Mouse (Mus musculus): ENCODE measurements around the gene Sgsm1.
"Not testable (repeated sequence)": the region's sequence is repeated elsewhere in the genome, so short reads cannot be mapped to it uniquely, and the experiment has no call there.

The Sgsm1 gene

DNA sequence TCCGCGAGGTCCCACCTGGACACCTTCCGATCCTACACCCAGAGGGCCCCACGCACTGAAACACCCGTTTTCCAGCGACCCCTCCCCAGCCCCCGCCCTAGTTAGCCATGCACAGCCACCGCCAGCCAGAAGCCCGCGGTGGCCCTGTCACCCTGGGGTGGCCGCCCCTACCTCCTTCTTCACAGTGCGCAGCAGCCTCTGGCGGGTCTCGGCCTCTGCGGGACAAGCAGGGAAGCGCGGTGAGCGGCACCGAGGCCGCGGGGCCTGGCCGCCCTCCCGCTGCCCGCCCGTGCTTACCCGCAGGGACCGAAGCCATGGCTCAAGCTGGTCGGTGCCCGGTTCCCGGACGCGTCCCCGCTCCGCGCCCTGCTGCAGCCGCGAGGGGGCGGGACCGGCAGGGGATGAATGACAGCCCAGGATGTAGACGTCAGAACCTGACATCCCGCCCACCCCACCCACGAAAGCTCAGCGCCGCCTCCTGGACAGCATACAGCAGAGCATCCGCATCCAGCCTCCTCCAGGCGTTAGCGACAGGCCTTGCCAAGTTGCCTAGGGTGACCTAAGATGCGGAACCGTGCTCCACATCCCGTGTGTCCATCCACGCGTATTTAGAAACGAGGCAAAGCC lies at the start of gene Sgsm1:
Gene Sgsm1 (minus strand): TSS at position 410 of the 627 bp plus-strand sequence.
- DNase-seq (ENCODE audit: low read depth, low spot score) = peak; percentile 78

DNA sequence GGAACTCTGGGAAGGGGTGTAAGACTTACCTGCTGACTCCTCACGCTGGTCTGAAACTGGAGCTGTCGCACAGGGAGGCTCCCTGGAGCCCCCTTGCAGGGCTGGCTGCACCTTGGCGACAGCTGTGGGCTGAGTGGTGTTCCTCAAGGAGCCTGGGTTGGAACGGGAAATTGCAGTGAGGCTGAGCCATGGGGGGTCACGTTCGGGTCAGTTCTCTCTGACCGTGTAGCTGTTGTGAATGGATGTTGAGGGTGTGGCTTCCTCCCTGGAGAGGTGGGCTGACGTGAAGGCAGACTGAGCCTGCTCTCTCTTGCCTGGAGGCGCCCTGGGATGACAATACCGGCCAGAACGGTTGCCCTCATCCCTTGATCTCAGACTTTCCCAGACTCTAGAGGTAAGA lies 48.2 kb upstream of the Sgsm1 start:
- no peak for DNase-seq (ENCODE audit: low read depth, low spot score)

DNA sequence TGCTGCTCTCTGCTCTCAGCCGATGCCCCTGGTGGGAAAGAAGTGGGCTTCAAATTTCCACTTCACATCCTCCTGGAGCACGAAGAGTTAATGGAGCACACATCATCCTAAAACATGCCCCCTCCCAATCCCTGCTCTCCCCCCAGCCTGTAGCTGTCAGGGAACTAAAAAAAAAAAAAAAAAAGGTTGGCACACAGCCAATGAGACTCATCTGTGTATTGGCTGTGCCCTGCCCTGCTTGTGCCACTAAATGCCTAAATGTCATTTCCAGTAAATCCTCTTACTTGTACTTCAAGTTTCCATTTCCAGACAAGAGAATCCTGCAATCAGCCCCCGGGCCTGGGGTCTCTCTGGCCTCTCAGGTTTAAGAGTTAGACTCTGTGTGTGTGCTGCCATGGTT lies 47.1 kb upstream of the Sgsm1 start:
- DNase-seq (ENCODE audit: low read depth, low spot score) = no peak

DNA sequence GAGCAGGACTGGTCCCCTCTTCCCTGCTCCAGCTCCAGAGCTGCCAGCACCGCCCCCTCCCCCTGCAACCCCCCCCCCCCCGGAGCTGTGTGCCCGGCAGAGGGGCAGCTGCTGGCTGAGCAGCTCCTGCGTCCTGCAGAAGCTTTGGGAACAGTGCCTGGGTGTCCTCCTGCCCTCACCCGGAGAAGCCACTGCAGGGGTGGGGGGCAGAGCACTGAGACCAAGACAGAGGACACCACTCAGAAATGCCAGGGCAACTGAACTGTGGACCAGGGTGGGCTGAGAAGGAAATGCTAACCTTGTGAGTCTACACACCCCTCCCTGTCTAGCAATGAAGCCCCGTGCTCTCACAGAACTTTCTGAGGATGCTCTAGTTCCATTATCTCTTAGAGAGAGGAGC lies 46.6 kb upstream of the Sgsm1 start, which contains the start of gene Aym1:
Gene Aym1 (plus strand): TSS at position 109 of the 400 bp plus-strand sequence.
- no peak for DNase-seq (ENCODE audit: low read depth, low spot score)

DNA sequence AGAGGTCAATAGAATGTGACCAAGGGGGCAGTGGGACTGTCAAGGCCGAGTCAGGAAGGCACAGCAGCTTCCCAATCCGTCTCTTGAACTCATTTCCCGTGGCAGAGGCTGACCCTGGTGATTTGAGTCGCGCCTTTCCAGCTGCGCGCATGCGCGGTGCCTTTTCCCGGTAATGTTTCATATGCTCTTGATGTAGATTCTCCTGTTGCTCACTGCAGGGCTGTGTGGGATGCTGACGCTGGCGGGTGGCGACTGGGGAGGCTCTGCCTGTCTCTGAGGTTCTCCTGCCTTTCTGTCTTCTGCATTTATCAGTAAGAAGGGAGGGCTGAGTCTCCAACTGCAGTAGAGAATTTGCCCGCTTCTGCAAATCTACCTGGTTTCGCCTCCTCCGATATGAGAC lies 43.7 kb upstream of the Sgsm1 start:
- DNase-seq (ENCODE audit: low read depth, low spot score) = no peak

DNA sequence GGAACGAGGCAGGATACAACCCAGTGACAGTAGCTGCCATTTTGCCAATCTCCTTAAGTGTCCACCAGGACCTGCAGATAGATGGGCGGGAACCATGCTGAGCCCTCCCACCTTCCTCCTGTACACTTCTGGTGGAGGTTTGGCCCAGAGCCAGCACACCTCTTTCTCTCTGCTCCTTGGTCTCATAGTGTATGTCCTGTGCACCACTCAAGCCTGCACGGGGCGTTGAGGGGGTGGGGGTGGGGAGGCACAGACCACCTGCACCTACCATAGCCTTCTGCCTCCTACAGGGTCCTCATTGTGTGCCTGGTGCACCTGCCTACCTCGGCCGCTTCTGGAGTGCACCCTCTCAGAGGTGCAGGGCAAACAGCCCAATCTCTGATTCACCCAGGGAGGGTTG lies 42.0 kb upstream of the Sgsm1 start:
- no peak for DNase-seq (ENCODE audit: low read depth, low spot score)

DNA sequence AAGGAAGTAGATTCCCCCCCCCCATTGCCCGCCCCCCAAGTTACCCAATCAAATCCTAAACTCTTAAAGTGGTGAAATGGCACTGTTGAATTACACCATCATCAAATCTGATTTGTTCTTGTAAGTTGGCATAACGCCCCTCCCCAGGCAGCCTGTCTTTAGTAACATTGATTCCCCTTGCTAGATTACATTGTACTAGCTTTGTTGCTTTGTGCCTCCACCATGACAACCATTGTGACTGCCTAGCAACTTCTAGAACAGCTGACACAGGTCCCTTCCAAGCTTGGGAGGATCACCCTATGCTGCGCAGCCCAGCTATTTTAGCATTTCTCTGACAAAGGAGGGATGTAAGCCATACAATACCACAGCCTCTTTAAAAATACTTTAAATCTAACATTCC lies 41.2 kb upstream of the Sgsm1 start:
- peak; percentile 42 for DNase-seq (ENCODE audit: low read depth, low spot score)

DNA sequence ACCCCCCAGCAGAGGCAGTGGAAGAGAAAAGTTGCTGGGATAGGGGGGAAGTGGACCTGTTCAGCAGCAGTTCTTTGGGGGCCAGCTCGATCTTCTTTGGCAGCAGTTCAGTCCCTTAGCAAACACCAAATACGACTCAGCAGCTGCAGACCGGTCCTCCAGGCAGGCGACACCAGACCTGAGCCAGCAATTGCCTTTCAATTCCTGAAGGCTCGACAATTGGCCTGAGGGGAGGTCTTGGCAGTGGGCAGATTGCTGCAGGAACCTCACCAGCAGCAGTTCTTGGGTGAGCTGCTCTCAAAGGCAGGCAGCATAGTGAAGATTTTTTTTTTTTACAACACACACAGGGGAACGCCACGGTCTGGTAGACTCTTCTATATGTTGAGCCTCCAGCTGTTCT lies 39.2 kb upstream of the Sgsm1 start:
- DNase-seq (ENCODE audit: low read depth, low spot score) = no peak

DNA sequence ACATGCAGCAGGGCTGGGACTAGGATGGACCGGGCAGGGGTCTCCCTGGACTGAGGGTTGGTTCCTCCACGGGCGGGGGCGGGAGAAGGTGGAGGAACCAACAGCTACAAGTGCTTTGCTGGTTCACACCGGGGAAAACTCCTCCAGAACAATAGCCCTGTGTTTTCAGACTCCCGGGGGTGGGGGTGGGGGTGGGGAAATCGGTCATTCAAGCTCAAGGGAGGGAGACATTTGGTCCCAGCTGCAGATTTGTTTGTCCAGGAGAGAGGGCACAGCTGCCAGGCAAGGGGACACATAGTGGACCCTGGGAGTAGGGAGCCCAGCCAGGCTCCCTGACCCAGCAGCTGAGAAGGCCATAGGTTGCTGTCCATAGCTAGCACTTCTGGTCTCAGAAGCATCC lies 38.6 kb upstream of the Sgsm1 start:
- no peak for DNase-seq (ENCODE audit: low read depth, low spot score)

DNA sequence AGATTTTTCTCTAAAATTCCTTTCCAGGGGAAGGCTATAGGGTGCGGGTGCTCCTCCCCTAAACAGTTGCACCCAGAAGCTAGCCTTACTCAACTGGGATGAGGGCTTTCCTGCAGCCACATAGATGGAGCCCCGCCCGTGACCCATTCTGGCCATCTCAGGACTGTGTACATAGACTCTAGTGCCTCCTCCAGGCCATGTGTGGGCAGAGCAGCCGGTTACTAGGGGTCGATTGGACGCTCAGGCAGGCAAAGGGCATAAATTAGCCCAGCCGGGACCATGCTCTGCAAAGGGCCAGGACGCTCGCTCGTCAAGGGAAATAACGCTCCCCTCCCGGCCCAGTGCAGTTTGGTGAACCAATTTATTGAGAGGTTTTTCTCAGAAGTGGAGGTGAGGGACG lies 38.0 kb upstream of the Sgsm1 start:
- DNase-seq (ENCODE audit: low read depth, low spot score) = no peak

DNA sequence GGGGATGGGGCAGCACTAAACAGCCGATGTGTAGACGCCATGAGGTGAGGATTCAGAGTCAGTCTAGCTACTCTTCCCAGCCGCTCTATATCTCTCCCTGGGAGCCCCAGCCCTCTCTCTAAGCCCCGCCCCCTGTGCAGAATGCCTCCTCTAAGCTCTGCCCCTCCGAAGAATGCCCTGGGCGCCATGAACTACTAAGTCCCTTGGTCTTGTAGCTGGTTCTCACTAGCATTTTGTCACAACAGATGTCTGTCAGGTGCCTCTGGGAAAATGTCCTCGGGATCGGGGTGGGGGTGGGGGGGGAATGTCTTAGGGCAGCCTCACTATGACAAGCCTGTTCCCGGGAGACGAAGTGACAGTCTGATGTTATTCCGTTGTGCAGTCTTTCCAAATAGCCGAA lies 37.0 kb upstream of the Sgsm1 start:
- no peak for DNase-seq (ENCODE audit: low read depth, low spot score)

DNA sequence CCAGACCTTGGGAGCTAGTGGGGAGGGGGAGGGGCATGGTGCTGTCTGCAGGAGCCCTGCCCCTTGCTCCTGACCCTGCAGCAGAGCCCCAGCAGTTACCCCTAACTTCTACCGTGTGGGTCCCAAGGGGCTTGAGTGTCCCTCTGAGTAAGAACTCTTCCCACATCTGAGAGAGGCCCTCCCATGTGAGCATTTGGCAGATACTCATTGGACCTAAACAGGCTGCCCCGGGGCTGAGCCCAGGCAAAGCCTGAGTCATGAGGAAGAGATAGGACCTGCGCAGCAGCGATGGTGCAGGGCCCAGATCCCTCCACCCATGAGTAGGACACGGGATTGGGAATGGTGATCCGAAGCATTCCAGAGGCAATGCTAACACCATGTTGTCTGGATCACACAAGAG lies 36.1 kb upstream of the Sgsm1 start:
- not testable (repeated sequence) for DNase-seq (ENCODE audit: low read depth, low spot score)

DNA sequence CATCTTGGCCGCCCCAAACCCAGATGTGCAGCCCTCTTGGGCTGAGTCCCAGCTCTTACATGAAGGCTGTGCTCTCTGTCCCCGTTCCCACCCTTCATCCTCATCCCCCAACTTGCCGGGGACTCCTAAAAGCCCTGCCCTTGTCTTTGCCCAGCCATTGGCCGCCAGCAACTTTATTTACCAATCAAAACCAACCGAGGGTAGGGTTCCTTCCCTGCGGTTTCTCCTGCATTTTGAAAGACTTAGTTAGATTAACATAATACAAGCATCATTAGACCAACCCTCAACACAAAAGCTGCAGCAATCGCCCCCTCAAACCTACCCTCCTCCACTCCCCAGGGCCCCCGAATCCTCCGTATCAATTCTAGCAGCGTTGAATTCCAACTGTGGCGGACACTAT lies 35.2 kb upstream of the Sgsm1 start:
- DNase-seq (ENCODE audit: low read depth, low spot score) = no peak

DNA sequence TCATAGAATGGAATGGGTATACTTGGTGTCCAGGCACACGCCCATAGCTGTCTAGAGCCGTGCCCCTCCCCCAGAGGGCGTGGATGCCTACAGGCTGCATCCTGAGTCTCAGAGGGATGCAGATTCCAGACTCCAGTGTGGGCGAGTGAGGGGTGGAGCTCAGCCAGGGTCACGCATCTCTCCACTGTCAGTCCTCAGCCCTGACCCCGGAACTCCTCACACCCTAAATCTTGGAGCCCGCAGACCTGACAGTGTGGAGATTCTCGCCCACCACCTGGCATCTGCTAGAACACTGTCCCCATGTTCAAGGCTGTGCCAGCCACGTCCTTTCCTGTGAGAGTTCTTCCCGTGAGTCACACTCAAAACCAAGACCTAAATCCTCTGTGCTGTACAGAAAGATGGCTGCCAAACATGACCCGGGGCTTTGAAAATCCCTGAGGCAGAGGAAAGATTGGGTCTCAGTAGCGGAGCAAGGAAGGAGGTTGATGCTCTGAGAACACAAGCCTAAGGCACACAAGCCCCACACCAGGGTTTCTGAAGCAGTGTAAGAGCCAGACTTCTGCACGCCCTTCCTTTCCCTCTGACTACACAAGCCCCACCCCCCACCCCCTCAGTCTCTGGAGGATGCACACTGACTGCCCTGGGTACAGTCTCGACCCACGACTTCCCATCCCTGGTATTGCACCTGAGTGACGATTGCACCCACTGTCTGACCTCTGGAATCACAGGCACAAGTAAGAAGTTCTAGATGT lies 34.2 kb upstream of the Sgsm1 start:
- DNase-seq (ENCODE audit: low read depth, low spot score) = no peak

DNA sequence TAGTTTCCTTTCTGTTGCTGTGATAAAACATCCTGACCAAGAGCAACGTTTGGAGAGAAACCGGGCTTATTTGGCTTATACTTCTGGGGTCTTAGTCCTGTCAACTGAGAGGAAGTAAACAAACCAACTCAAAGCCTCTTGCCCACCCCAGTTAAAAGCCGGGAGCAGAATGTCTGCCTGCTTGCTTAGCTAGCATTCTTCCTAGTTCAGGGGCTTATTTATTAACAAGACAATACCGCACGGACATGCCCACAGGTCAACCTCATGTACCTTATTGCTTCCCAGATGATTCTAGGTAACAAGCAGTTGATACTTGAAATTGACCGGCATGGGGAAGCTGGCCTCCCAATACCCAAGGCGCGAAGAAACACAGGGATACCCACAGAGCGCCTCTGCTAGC lies 25.7 kb upstream of the Sgsm1 start:
- no peak for DNase-seq (ENCODE audit: low read depth, low spot score)

DNA sequence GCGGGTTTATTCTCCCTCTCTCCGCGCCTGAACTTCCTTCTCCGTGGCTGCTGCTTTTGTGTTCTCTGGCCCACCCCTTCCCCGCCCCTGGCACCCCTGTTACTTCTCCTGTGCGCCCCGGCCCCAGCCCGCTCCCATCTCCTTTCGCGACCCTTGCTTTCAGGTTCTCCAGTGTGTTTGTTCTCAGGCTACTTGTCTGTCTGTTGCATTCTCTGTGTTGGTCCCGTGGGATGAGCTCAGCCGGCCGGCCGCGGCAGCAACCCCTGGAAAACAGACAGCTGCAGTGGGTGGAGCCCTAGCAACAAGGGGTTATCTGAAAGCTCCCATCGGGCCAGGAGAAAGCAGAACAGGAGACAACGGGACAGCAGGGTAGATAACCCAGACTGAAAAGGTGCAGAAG lies 25.1 kb upstream of the Sgsm1 start:
- DNase-seq (ENCODE audit: low read depth, low spot score) = no peak

DNA sequence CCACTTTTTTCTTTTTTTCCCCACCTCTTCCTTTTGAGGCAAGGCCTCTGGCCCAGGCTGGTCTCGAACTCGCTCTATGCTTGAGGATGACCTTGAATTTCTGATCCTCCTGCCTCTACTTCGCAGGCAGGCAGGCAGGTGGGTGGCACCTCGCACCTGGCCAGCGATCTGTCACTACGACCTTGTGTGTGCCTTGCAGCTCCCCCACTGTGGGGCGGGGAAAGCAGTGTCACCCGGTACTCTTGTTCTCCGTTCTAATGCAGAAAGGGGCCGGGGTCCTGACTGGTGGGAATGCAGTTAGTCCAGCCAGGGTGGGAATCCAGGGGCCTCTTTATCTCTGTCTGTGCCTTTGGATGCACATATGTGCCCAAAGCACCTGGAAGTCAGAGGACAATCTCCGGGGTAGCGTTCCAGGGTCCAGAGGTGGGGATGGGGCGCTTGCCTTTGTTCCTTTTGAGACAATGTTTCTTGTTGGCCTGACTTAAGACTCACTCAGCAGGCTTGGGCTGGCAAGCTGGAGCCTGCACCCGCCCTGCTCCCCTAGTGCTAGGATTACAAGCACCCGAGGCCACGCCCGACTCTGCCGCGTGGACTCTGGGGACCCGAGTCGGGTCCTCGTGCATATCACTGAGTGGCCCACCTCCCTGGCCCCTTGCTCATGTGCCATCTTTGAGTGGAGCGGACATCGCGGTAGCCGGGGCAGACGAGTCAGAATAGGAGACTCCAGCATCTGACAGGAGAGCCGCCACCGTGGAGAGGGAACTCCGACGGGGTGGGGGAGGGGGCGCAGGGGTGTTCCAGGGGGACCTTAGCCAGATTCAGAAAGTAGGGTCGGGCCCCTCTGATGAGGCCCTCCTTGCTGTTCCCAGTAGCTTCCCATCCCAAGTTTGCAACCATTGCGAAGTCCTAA lies 24.3 kb upstream of the Sgsm1 start:
- DNase-seq (ENCODE audit: low read depth, low spot score) = no peak

DNA sequence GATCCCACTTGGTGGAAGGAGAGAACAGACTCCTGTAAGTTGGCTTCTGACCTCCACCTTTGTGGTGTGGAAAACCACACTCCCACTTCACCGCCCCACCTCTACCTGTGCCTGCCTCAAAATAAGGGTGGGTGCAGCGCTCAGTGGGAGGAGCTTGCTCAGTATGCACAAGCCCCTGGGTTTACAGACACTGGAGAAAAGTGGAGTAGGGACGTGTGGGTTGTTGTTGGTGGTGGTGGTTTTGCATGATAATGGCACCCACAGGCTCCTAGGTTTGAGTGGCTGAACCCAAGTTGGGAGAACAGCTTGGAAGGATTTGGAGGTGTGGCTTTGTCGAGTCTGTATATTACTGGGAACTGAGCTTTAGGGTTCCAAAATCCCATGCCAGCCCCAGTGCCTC lies 22.3 kb upstream of the Sgsm1 start:
- DNase-seq (ENCODE audit: low read depth, low spot score) = no peak

DNA sequence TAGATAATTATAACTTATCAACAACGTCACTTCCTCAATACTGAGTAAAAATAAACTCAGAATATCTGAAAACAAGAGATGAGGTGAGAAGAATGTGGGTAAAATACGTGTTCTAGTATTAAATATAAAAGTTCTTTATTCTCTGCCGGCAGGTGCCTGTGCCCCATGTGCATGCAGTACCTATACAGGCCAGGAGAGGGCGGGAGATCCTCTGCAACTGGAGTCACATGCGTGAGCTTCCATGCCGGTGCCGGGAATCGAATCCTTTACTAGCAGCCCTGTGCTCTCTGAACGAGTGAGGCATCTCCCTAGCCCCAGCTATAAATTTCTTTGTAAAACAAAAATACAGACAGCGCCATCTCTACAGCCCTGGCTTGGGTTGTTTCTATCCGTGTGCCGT lies 21.7 kb upstream of the Sgsm1 start:
- DNase-seq (ENCODE audit: low read depth, low spot score) = no peak

DNA sequence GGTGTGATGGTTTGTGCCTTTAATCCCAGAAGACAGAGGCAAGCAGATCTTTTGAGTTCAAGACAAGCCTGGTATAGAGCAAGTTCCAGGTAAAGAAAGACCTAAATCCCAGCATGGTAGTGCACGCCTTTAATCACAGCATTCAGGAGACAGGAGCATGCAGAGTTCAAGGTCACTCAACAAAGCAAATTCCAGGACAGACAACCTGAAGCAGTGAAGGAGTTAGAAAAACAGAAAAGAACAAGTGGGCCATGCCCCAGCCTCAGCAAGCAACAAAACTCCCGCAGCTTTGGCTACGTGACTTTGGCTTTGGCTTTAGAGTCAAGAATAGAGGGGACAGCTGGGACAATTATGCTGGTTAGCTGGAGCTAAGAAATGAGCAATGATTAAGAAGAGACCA lies 19.6 kb upstream of the Sgsm1 start:
- no peak for DNase-seq (ENCODE audit: low read depth, low spot score)

DNA sequence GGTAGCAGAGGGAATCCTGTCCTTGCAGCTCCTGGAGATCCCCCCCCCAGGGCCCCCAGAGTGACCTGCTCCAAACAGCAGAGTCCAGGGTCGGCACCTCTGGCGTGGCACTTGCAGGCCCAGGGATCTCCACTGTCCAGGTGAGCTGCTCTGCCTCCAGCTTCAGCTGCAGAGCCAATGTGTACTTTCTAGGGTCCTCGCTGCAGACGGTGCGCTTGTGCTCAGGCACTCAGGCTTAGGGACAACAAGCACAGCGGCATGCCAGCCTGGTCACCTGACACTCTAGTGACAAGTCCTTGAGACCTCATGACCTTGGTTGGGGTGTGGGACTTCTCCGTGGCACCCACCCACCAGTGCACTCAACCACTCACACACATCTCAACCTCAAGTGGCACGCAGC lies 18.9 kb upstream of the Sgsm1 start:
- no peak for DNase-seq (ENCODE audit: low read depth, low spot score)

DNA sequence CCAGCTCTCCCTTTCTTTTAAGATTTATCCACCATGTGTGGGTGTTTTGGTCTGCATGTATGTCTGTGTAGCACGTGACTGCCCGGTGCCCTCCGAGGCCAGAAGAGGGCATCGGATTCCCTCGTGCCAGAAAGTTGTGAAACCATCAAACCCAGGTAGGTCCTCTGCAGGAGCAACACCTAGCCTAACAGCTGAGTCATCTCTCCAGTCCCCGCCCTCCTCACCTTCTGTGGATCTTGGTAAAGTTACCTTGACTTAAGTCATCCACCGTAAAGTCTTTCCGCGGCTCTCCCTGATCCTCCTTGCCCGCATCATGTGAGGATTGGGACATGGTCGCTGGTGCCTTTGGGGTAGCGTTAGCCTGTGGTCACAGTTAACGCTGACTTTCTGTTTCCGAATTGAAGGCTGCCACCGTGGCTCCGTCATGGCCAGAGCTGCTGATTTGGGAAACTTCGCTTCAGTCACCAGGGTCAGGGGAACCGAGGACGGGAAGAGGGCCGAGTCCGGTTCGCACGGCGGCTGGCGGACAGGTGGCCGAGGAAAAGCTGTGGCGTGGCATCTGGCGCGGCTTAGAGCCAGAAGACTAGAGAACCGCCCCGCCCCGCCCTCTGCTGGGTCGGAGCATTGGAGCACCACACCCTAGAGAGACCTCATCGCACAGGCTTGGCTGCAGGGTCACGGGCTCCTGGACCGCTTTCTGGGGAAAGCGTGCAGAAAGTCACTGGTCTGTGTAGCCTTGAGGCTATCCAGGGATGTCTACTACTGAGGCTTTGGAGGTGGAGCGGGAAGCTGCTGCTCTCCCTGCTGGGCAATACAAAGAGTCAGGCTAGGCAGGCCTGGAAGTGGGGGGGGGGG lies 13.4 kb upstream of the Sgsm1 start:
- DNase-seq (ENCODE audit: low read depth, low spot score) = no peak
